Mouse (Mus musculus) ES-E14 (cell line): ENCODE results near the gene Egfl8.

Experiments used
- HCFC1 ChIP-seq: IDR thresholded peaks from 2 replicates; pipeline ENCODE4 v1.6.1; 2012; ENCODE audit warnings: low read length, inconsistent platforms, borderline replicate concordance; ENCODE audit not compliant: insufficient read depth
- MAFK ChIP-seq: IDR thresholded peaks from 2 replicates; pipeline ENCODE4 v1.6.1; 2014; ENCODE audit warnings: mild to moderate bottlenecking, low read depth, low read length, inconsistent platforms; ENCODE audit not compliant: insufficient read depth
- ZNF384 ChIP-seq: IDR thresholded peaks from 2 replicates; pipeline ENCODE4 v1.6.1; 2012; ENCODE audit warnings: low read depth, low read length, inconsistent platforms

GRCm38 (mm10) chr17:34662978-34663377 is 47.2 kb upstream of the Egfl8 start:
- TF ChIP-seq HCFC1 (no peak), MAFK (no peak), ZNF384 (no peak)
